Mouse (Mus musculus) thymus, postnatal 36 days (tissue): ENCODE results near the gene Adgrv1.

ENCODE experiments used
- DNase-seq, 2 experiments: peaks; one replicate each; pipeline ENCODE4 v3.0.0; 2022; ENCODE audit warnings: mixed read lengths in 2 of 2

Adgrv1 gene

DNA sequence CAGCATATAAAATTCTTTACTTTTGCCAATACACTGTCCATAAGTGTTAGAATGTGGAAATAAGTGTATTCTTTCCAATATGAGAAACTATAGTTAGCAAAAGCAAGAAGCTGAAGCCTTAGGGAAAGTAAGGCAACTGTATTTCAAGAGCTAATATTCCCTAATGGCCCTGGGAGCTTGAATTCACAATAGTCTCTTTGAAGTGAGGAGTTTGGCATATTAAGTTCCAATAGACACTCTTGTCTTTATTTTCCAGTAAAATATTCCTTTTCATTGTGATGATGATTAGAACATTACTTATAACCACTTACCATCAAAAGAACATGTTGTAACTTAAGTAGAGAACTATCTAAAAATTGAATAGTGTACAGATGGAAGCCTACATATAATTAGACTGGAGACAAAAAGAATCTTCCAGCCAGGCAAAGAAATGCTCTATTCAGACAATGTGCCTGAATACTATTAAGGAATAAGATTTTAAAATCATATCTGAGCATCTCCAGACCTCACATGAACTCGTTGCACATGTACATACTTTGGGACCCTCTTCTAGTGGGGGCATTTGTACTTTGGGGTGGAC lies 225.0 kb downstream of the Adgrv1 start:
- no peak for DNase-seq

DNA sequence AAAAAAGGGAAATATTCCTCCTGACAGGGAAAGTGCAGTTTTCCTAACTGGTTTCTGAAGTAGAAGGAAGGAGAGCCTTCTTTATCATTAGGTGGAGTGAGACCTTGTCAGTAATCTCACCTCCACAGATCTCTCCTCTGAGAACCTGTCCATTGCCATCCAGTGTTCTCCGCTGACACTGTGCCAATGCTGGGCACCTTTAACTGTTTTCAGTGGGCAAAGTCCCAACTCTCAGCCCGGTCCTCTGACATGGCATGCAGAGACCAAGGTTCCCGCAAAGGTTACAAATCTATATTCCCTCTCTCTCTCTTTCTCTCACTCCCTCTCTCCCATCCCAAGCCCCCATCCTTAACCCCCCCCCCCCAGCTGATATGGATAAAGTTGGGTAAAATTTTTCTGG lies 230.1 kb downstream of the Adgrv1 start:
- no peak for DNase-seq

DNA sequence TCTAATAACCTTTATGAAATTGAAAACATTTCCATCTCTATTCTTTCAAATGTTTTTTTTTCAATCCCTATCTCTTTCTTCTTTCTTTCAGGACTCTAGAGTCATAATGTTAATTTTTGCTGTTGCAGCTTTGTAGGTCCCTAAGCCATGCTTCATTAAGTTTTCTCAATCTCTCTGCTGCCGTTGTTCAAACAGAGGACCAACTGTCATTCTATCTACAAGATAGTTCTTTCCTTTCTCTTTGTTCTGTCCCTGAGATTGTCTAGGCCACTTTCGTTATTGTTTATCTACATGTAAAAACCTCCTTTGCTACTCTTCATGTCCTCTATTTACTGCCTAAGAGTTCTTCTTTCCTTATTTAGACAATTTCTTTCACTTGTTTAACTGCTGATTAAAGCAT lies 230.8 kb downstream of the Adgrv1 start:
- no peak for DNase-seq

DNA sequence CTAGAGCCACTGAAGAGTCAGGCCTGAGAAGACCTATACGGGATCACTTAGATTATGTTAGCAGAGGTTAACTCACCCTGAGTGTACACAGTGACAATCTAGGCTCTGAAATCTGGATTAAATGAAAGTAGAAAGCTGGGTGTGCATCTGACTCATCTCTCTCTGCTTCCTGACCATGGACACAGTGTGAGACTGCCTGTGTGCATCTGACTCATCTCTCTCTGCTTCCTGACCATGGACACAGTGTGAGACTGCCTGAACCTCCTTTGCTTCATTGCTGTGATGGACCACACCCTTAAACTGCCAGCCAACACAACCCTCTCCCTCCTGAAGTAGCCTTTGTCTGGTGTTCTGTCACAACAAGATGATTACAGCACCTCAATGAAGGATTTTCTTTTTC lies 231.2 kb downstream of the Adgrv1 start:
- DNase-seq: no peak

DNA sequence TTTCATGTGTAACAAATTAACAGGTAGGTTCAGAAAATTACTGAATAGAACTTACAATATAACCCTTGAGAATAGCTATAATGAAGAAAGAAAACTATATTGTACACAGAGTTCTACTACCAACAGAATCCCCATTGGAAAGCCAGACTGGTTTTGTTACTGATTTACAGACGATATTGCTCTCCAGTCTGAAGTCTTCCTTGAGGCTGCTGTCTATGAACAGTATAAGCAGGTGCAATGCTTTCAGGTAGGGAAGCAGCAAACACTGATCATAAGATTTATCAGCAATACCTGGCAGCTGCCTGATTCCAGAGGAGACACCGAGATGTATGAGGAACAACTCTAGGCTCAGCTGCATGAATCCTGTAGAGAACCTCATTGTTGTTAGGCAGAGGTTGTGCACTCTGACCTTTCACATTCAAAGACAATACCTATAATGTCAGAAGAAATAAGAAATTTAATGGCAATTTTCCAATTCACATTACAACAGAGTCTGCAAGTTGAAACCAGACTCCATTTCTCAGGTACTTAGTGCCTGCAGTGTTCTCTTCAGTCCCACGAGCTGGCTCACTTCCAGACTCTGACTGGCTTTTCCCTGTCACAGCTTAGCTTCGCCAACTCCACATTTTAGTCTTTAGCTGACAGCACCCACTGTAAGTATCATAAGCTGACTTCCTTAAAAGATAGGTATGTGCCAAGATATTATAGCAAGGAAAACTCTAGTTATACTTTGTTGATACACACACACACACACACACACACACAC lies 247.2 kb downstream of the Adgrv1 start:
- DNase-seq: no peak

DNA sequence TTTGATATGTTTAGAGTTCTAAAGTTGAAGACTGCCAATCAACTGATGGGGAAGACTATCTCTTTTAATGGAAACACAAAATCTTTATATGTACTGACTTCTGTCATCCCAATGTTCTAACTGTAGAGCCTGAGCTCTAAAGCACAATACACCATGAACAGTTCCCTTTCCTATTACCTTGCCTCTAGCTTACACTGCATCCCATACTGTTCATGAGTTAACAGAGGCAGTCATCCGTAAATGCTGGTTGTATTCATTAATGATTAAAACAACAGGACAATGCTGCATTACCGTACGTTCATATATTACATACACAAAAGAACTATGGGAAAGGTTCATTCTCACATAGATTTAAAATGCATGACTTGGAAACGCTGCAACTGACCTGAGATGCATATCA lies 251.1 kb downstream of the Adgrv1 start:
- DNase-seq: no peak

DNA sequence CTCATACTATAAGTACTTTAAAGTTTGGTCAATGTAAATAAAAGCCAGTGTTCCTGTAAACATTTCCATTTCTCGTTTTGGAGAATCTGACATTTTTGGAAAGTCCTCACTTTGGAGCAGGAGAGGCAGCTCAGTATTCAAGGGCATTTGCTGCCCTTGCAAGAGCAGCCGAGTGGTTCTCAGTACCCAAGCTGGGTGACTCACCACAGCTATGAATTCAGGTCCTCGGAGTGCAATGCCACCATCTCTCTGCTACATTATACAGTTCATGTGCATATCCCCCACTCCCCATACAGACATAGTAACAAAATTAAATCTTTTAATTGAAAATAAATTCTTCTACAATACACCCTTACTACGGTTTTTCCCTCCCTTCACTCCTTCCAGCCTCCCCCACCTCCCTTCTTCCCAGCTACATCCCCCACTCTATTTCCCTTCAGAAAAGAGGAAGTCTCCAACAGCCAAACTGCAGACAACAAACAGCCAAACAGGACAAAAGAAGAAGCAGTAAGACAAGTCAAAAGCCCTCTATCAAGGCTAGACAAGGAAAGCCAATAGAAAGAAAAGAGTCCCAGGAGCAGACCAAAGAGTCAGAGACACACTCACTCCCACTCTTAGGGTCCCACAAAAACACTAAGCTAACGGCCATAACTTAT lies 262.0 kb downstream of the Adgrv1 start:
- no peak for DNase-seq

DNA sequence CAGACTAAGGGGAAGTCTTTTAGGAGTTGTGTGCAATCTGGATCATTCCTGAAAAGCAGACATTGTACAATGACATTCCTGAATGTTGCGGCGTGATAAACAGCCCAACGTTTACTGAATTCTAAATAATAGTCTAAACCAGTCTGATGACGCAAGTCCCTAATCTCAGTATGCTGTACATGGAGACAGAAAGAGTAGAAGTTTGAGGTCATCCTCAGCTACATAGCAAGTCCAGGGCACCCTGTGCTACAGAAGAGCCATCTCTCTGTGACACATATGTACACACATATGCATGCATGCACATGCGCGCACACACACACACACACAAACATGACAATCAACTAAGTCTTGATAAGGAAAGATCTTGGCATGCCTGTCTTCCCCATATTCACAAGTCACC lies 262.8 kb downstream of the Adgrv1 start:
- no peak for DNase-seq

DNA sequence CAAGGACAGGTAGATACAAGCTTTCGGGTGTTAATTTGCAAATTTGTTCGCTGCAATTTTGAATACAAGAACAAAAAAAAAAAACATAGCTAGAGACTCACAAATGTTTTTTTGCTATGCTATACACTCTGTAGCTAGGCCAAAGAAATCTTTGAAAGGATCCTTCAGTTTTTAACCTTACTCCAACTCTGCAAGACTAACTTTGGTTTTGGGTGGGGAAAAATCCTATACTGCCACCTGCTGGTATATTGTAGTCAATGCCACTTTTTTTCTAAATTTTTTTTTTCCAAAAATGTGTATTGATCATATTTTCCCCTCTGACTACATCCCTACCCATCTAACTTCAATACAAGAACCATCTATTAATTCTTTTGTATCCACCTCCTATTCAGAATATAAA lies 263.4 kb downstream of the Adgrv1 start:
- DNase-seq: no peak

DNA sequence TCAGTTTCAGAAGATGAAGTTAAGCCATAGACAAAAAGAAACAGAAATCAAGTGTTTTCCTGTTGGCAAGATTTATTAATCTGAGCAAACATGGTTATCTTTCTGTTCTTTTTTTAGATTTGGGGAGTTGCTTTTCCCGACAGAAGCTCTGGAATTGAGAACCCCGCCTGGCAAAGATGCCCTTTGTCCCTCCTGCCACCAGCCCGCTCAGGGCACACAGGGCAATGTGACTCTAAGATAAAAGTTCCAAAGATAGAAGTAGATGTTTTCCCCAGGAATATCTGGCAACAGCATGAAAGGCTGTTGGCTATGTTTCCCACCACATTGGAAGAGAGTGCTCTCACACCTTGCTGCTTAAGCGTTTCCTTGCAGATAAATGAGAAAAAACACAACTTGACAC lies 264.0 kb downstream of the Adgrv1 start:
- no peak for DNase-seq

DNA sequence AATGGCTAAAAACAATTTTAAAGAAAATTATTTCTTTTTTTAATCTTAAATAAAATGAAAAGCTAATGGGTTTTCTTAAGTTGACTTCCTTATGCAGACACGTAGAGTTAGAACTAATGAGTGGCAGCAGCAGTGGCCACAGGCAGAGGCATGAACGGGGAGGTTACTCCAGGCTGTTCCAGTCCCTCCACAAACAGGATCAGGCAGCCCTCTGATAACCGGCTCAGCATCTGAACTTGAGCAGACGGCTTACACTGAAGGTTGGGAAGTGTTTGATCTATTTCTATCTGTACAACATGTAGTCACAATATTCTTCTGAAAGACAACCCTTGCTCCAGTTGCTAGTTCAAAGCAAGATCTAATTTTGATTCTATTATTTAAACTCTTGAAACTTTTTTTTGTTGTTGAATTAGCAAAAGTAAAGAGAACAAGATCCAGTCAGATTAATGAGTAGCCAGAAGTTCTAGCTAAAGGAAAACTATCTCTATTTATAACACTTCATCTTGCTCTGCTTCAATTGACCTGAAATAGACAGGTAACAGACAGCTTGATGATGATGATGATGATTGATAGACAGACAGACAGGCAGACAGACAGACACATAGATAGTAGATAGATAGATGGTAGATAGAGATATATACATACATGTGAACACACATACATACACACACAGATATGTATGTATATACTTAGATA lies 265.1 kb downstream of the Adgrv1 start:
- DNase-seq: no peak

DNA sequence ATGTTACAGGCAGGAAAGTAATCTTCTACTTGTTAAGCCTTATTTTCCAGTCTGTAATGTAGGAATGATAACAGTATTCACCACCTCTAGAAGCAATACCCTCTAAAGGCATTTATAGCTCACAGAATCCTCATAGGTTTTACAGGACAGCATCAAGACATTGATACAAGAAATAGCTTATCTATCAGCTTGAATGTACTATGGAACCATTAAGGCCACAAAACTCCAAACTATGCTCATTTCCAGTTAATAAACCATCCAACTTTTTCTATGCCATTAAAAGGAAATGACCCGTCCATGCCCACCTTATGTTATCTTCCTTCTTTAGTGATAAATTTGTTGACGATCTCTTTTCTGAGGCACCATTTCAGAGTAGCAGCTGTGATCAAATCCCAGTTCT lies 272.6 kb downstream of the Adgrv1 start:
- no peak for DNase-seq

DNA sequence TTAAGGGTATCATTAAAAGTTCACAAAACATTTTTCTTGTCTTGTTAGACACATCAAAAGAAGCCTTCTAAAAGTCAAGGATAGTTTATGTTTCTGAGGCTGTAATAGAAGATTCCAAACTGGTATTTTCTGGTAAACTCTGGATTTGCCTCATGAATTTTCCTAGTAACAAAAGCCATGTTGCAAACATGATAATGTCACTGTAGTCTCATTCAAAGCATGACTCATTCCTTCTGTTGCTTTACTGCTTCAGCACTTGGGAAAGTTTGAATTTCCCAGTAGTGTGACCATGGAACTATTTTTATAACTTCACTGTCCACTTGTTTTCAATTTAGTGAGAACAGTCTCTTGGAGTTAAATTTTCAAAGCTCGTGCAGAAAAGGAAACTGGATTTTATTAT lies 274.2 kb downstream of the Adgrv1 start:
- DNase-seq: no peak

DNA sequence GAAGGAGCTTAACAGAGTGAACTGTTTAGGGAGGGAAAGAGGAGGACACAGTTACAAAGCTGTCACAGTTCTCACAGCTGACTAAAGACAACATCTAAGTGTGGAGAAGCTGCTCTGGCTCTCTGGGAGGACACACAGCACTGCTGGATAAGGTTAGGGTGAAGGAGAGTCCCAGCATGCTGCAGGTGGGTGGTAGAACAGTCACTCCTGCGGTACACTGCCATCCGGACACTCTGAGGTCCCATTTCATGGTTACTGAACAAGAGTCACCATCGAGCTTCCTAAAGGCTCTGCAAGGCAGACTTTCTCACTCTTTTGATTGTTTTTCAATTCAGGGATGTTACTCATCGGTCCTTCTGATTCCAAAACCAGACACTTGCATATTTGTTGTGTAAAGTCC lies 274.6 kb downstream of the Adgrv1 start:
- DNase-seq: no peak

DNA sequence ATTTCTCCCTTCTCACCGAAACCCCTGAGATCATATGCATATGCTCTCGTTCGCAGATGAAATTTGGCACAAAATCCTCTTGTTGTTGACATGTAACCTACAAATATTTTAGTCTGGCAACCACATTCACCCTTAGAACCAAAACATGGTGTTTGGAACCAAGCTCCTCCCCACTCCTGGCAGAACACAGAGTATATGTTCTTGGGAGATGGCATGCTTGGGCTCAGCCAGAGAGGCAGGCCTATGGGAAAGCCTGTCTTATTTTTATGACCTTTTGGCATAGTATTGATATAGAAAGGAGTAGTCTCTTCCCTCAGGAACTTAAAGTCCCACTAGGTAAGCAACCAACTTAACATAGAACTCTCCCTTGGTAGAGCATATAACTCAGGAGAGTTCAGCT lies 275.7 kb downstream of the Adgrv1 start:
- DNase-seq: no peak

DNA sequence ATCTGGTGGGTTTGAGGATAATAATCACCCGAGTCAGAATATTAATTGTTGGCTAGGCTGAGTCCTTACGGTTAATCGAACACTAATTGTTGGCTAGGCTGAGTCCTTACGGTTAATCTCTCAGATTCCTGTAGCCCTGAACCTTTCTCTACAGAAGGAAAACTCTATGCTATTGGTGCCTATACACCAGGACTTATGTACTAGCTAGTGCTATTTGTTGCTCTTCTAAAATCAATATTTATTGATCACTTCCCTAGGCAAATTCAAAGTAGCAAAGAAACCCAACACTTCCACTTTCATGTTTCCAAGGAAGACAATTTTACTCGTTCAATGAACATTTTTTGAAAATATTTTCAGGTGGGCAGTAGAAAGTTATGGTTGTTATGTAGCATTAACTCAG lies 278.4 kb downstream of the Adgrv1 start:
- no peak for DNase-seq

DNA sequence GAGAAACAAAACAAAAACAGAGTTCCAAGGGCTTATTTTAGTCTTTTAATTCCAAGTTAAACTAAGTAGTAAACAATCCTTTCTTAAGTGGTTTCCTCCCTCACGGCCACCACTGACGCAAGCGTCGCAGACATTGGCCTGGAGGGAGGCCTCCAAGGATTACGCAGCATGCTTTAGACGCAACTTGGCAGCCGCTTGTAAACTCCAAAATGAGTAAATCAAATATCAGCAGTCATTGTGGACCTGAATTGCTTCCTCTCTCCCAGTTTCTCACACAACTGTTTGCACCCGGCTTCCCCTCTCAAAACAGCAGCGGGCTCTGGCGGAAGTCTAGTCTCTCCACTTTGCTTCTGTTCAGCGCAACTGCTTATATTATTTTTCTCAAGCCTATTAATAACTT lies 280.7 kb downstream of the Adgrv1 start:
- no peak for DNase-seq

DNA sequence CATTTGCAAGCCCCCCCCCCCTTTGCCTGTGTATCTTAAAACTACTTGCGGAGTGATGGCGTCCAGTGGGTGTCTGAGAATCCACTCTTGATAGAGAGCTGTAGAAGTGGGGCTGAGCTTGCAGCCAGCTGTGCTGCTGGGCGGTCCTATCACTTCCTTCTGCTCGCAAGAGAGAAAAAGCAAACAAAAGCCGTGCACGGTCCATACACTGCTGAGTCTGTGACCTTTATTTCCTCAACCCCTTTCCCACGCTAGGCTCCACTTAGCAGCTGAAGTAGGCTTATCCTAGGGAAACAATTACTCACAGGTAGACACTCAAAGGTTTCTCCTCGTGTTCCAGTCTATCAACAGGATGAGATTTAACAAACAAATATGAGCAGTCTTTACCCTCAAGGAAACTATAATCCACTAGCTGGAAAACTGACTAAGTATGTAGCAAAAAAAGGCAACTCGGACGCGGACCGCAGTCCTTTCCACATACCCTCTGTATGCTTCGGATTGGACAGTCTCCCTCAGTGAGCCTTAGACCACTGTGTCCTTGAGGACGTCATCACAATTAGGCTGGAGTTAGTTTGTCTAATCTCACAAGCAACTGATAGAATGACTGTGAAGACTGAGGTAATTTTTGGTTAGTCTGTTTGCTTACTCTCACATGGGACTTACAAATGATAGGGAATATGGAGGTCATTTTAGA lies 281.3 kb downstream of the Adgrv1 start:
- peak; percentile 6 to 13 for DNase-seq

DNA sequence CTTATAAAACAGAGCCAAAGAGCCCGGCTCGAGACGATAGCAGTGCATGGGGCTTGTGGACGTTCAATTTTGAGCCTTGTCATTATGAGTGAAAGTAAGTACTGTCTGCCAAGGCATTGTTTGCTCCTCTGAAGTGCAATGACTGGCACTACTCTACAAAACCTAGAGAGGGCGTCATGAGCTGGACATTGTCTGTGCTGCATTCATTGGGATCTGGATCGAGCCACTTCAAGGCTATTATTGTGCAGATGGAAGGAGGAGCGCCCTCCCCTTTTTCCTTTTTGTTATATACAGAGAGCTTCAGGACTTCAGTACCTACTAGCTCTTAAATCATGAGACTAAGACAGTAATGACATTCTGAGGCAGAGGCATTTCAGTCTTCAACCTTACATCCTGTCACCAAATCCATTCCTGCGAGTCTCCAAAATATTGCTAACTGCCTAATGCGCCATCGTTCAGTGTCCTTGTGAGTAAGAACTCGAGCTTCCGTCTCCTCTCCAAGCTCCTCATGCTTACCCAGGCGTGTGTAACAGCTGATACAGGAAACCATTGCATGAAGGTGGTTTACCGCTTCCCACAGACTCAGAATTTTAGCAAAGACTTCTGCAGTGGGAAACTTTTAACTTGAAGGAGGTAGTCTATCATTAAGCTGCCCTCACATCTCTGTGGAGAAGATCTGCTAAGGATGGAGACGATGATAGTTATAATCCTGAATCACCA lies 285.5 kb downstream of the Adgrv1 start:
- DNase-seq: no peak

DNA sequence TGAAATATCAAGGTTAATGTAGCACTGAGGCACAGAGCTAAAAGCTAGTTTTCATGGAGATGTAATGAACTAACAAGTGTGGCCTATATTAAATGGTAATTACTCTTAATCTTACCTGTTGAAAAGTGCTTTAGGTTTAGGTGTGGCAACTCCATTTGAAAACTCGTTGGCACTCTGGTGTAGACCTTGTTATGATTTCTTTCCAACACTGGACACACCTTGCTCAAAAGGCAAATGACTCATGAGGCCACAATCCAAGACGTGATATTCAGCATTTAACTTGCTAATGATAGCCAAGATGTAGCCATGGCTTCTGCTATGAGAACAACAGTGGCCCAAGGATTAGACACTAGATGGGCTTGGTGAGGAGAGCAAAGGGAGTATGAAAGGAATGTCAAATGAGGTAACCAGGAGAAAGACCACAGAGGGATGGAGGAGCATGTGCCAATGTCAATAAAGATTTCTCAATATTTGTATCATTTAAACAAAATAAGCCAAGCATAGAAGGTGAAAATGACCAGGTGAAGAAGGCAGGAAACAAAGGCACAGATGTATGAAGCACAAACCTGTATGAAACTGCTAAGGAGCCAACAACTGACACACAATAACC lies 289.9 kb downstream of the Adgrv1 start:
- no peak for DNase-seq

DNA sequence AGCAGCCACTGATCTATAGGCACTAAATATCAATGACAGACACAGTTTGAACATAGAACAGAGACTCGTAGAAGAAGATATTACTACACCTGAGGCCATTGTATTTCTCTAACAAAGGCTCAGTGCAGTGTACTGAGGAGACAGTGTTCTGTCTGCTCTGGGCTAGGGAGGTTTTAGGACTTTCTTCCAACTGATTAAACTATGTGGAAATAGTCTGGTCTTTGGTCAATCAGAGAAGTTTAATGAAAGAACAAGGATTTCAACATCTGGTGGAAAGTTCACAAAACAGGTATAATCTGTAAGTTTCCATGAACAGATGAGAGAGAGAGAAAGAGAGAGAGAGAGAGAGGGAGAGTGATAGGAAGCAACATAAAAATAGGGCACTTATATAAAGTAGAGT lies 297.7 kb downstream of the Adgrv1 start:
- no peak for DNase-seq

DNA sequence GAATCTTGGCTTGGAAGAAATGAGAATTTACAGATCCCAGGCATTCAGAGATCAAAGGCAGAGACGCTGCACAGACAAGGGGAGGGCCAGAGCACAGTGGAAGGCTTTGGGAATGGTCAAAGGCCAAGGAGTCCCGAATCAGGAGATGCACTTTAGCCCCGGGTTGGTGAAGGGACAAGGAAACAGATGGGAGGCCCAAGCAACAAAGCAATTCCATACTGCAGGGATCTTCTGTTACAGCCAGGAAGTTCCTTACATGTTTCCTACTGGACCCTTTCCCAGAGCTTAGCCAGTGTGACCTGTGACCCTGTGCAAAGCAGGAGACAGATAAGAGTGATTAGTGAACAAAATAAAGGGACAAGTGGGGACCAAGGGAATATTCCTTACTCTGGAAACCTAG lies 300.9 kb downstream of the Adgrv1 start:
- DNase-seq: no peak
